Mouse (Mus musculus) kidney, postnatal 25 days (tissue): Measurements from ENCODE around the gene Csmd2.

Experiments
- DNase-seq, 2 experiments: peaks; one replicate each; pipeline ENCODE4 v3.0.0; 2021; ENCODE audit warnings: mixed read lengths in 2 of 2

Gene Csmd2

GRCm38 (mm10) chr4:128245201-128245600, 257.5 kb downstream of the Csmd2 start:
- DNase-seq = no peak

DNA sequence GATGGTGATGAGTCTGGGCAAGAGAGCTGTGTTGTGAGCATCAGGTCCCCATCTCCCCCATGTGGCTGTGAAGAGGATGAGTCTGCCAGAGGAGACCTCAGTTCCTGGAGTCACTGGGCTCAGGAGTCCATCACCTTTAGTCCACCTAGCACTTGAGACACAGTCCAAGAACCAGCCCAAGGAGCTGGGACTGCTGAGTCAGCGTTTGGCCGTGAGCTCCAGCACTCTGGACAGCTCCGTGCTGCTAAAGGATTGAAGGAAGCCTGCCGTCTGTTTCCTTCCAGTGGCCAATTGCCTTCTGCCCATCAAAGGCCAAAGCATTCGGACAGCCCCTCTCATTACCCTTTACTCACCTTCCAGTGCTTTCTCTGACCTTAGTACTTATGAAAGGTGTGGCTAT, 261.0 kb downstream of the Csmd2 start:
- peak; percentile 39 to 41 for DNase-seq

DNA sequence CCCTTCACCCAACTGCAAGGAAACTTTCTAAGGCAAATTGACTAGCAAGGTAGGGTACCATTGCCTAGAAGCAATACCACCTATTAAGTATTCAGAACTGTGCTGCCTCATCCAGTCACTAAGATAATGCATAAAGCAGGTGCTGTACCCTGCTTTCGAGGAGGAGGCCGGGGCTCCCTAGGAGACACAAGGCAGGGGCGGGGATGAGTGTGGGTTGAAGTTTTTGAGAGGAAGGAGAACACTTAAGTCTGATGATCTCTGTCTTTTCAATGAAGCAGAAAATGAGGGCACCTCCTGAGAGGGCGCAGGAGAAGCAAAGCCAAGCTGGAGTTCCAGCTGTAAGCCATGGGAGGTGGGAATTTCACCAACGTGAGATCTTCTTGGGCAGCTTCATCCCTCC, 271.6 kb downstream of the Csmd2 start:
- no peak for DNase-seq

DNA sequence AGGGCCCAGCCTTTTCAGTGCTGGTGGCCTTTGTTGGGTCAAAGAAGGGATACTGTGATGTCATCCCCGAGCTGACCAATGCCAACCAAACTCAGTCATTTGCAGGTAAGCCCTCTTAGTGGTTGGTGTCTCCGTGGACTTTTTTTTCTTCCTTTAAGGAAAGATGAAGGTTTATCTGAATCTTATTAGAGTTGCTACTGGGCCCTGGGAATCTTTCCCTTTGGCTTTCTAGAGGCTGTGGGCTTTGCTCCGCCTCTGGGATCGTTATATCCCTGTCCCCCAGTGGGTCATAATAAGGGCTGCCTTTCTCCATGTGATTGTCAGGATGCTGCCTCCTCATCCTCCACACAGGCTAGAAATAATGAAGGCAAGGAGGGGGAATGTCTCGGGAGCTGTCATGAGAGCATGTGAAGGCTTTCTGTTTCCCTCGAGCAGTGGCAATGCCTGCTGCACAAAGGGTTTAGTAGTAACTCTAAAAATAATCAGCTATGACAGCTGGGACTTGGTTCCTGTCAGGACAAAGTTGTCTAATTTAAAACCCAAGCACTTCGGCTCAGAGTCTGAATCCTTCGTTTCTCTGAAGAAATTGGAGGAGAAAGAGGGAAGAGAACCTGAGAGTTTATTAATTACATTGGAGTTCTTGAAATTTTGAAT, 273.4 kb downstream of the Csmd2 start, which contains the start of gene Hmgb4:
Hmgb4 (minus strand) TSS at position 51 of the 654 bp plus-strand sequence.
- DNase-seq = no peak

GRCm38 (mm10) chr4:128264491-128264890, 276.8 kb downstream of the Csmd2 start:
- DNase-seq = no peak

- DNase-seq = no peak
Observed at GRCm38 (mm10) chr4:128265341-128265740, 277.7 kb downstream of the Csmd2 start.

- peak in 1 of 2 experiments; percentile 40 for DNase-seq
Observed at GRCm38 (mm10) chr4:128269261-128269875, 281.7 kb downstream of the Csmd2 start.

- DNase-seq = peak in 1 of 2 experiments; percentile 2
Observed at GRCm38 (mm10) chr4:128270177-128270576, 282.5 kb downstream of the Csmd2 start.

DNA sequence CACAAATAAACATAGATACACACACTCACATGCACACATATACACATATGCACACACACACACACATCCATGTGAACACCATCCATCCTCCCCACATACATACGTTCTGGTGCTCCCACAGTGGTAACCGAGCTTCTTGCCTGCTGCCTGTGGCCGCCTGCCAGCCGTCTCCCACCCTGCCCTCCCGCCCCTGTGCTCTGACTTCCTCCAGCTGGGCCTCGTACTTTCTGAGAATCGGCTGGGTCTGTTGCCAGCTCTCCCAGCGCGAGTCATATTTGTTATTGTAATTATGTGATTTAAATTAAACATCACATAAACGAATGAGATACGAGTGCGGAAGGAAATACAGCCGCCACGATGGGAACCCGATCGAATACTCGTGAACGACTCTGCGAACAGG, 283.3 kb downstream of the Csmd2 start:
- DNase-seq = peak in 1 of 2 experiments; percentile 16

GRCm38 (mm10) chr4:128272501-128272900, 284.8 kb downstream of the Csmd2 start:
- DNase-seq = no peak

- DNase-seq = no peak
Observed at GRCm38 (mm10) chr4:128273146-128273545, 285.5 kb downstream of the Csmd2 start.

DNA sequence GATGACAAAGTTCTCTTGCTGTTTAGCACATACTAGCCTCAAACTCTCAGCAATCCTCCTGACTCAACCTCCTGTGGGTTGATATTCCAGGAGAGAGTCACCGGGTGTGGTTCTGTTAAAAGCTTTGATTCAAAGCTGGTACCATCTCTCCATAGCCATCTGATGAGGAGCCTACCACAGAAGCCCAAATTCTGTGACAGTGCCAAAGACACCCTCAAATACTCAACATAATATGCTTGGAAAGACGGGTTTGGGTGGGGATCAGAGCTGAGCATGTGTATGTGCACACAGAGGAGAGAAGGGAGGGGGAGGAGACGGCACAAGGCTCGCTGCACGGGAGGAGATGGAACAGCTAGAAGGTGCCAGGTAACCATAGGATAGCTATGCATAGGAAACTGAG, 287.5 kb downstream of the Csmd2 start:
- DNase-seq = no peak

DNA sequence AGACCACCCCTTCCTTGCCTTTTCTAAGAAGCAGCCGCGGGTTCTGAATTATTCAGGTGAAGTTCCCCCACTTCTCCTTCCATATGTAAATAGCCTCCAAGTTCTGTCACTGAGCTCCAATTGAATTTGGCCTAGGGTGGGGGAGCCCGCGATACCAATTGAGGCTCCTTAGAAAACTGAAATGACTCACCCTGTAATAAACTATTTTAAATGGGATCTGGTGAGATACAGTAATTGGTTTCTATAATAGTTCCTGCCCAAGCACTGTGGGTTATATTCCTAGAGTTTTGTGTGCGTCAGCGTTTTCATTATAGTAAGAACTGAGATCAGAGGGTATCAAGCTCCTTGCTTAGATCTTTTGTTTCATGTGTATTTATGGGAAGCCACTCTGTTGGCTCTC, 287.9 kb downstream of the Csmd2 start:
- DNase-seq = no peak

- DNase-seq = no peak
Observed at GRCm38 (mm10) chr4:128285009-128285408, 297.4 kb downstream of the Csmd2 start.

GRCm38 (mm10) chr4:128288095-128288494, 300.4 kb downstream of the Csmd2 start:
- DNase-seq = no peak

DNA sequence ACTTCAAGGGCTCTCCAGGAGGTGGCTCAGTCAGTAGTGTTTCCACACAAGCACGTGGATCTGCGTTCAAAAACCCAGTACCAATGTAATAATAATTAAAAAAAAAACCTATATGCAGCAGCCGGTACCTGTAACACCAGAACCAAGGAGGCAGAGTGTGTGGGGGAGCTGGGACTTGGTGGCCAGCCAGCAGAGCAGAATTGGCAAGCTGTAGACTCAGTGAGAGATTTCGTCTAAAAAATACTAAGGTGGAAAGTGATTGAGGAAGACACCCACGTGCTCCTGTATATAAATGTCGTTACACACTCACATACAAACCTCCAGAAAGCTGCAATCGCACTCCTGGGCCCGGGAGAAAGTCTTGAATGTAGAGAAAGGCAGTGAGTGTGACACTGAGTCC, 316.4 kb downstream of the Csmd2 start:
- DNase-seq = no peak

DNA sequence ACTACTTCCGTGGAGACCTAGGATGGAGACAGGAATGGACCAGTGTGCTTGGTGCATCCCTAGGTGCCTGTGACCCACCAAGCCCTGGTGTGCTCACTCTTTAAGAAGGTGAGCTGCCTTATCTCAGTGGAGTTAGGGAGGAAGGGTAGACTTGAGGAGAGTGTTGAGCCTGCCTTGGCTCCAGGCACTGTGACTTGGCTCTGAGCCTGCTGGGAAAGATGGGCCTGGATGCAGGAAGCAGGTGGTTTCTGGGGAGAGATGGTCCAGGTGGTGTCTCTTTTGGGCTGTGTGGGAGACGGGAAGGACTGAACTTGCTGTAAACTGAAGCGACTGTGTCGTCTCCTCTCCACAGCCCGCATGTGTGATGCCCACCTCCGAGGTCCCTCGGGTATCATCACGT, 318.4 kb downstream of the Csmd2 start:
- DNase-seq = no peak

DNA sequence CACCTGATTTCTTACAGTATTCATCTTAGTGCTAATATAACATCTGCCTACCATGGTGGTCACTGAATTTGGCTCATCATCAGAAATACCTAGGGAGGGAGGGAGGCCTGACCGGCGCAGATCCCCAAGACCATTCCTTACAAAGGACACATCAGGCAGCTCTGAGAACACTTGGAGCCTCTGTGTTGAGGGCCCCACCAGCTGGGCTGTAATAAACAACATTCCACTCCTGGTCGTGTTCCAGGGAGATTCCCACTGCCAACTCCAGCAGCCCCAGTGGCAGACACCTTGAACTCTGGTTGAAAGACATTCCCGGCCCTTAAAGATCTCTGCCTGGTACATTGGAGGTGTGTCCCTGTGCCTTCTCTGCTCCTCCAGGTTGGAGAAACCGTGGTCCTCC, 327.7 kb downstream of the Csmd2 start:
- no peak for DNase-seq

DNA sequence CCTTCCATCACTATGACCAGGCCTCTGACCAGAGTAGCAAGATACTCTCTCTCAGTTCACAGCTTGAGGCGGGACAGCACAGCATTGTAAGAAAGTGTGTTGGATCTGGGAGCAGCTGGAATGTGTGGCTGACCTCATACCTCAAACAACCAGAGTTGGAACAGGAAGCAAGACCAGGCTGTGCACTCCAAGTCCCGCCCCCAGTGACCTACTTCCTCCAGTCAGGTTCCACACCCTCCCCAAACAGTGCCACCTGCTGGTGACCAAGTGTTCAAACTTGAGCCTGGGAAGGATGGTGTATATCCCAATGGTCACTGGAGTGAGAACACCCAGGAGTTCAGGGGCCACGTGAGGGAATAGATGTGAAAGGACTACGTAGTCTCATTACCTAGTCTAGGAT, 330.3 kb downstream of the Csmd2 start:
- peak in 1 of 2 experiments; percentile 3 for DNase-seq

- DNase-seq = no peak
Observed at GRCm38 (mm10) chr4:128325511-128325910, 337.9 kb downstream of the Csmd2 start.

GRCm38 (mm10) chr4:128326755-128327154, 339.1 kb downstream of the Csmd2 start:
- no peak for DNase-seq

DNA sequence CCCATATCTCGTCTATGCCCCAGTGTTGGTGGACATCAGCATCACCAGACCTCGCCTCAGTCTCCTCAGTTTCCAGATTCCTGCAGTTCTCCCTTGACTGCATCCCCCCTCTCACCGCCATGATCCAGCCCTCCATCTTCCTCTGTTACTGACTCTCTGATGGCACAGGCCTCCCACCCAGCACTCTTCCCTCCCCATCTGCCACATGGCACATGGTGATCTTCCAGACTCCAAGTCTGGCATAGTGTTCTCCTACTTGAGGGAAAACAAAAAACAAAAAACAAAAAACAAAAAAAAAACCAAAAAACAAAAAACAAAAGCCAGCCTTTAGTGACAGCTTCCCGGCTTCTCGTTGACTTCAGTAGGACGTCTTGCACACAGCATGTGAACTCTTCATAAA, 339.8 kb downstream of the Csmd2 start:
- DNase-seq = no peak

- DNase-seq = peak in 1 of 2 experiments; percentile 27
Observed at GRCm38 (mm10) chr4:128330519-128330918, 342.9 kb downstream of the Csmd2 start.

- DNase-seq = no peak
Observed at GRCm38 (mm10) chr4:128340457-128340856, 352.8 kb downstream of the Csmd2 start.

DNA sequence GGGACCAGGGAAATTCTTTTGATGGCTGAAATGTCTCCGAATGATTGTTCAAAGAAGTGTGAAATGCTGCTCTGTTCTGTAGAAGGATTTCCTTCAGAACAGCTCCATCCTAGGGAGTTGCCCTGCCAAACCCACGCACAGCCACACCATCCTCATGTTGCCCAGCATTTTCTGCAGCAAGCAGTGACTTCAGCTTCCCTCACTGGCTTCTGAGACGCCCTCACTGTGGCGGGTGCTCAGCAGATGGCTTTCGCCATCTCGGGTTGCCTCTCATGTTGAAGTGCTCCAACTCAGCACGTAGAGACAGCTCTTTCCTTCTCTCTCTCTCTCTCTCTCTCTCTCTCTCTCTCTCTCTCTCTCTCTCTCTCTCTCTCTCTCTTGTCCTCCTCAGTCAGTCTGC, 353.7 kb downstream of the Csmd2 start:
- no peak for DNase-seq
